ENCODE assay signal across 9 mouse cellular contexts in genomic region chr15:98789661-98790535, GRCm38 (mm10). TPM values are rescaled to one million over a fixed set of nuclear protein-coding genes. Genes with fewer than 3 reads are reported as not detected.
DNase-seq lines count a peak whose midpoint lies in the region; ATAC-seq lines count a peak whose summit lies in the region.
"Had no signal": no experiment of that assay in that cellular context is flagged by ENCODE, and none has a peak within 500 bp of the region (broad histone marks: within the 10 kb centered on the region; RNA-seq: fewer than 3 reads in every experiment).

Gene Wnt1, plus strand, starts transcription at chr15:98789857.

- H3K4me2 ChIP-seq in forebrain, embryonic 11.5 days (ENCODE audit: low read depth, low read length, severe bottlenecking) = 0 out of 2 replicates have a peak within 1 kb of the TSS, but pooled peaks have one; percentile 24
- no peak within 1 kb of the TSS for H3K4me2 ChIP-seq in forebrain, embryonic 15.5 days (replicated peaks)
- H3K4me2 ChIP-seq in heart, embryonic 16.5 days (ENCODE audit: low read depth, low read length) = peak within 1 kb of the TSS; percentile 61
- peak within 1 kb of the TSS; percentile 31 for H3K4me2 ChIP-seq in limb, embryonic 11.5 days (ENCODE audit: low read depth, severe bottlenecking)
- H3K4me2 ChIP-seq in midbrain, embryonic 15.5 days = peak within 1 kb of the TSS; percentile 21; the same call in 1 of the 2 replicates

- no peaks in the 10 kb centered on the region for H3K36me3 ChIP-seq in forebrain, embryonic 11.5 days (ENCODE audit: control insufficient read depth, insufficient read depth, low read length)
- H3K36me3 ChIP-seq in forebrain, embryonic 15.5 days = no peaks in the 10 kb centered on the region
- H3K36me3 ChIP-seq in heart, embryonic 16.5 days (ENCODE audit: control insufficient read depth, insufficient read depth) = no peaks in the 10 kb centered on the region
- peaks cover 3% of the 10 kb centered on the region; the same call in 1 of the 2 replicates for H3K36me3 ChIP-seq in limb, embryonic 11.5 days (ENCODE audit: control insufficient read depth, insufficient read depth, low read length)
- no peaks in the 10 kb centered on the region for H3K36me3 ChIP-seq in midbrain, embryonic 15.5 days (replicated peaks)
- H3K36me3 ChIP-seq: G1E had no signal

- H3K9me3 ChIP-seq in forebrain, embryonic 11.5 days (ENCODE audit: control insufficient read depth, low read length) = no peaks in the 10 kb centered on the region
- no peaks in the 10 kb centered on the region for H3K9me3 ChIP-seq in forebrain, embryonic 15.5 days
- H3K9me3 ChIP-seq in heart, embryonic 16.5 days (replicated peaks; ENCODE audit: control insufficient read depth, low read length) = 0 out of 2 replicates have a peak, but pooled peaks cover 4% of the 10 kb centered on the region
- H3K9me3 ChIP-seq in limb, embryonic 11.5 days (ENCODE audit: control insufficient read depth, low read length) = no peaks in the 10 kb centered on the region
- H3K9me3 ChIP-seq in midbrain, embryonic 15.5 days = no peaks in the 10 kb centered on the region

- H3K4me1 ChIP-seq in forebrain, embryonic 11.5 days (replicated peaks; ENCODE audit: control insufficient read depth, insufficient read depth, low read length) = peaks cover 6% of the 10 kb centered on the region; the same call in 1 of the 2 replicates
- peaks cover 18% of the 10 kb centered on the region for H3K4me1 ChIP-seq in forebrain, embryonic 15.5 days
- H3K4me1 ChIP-seq in heart, embryonic 16.5 days (ENCODE audit: control insufficient read depth, insufficient read depth, low read length) = peaks cover 27% of the 10 kb centered on the region
- H3K4me1 ChIP-seq in limb, embryonic 11.5 days (ENCODE audit: control insufficient read depth, insufficient read depth, low read length) = peaks cover 12% of the 10 kb centered on the region; the same call in 1 of the 2 replicates
- peaks cover 36% of the 10 kb centered on the region for H3K4me1 ChIP-seq in midbrain, embryonic 15.5 days

- no peak within 1 kb of the TSS for H3K27ac ChIP-seq in forebrain, embryonic 11.5 days (ENCODE audit: low read depth, low read length)
- H3K27ac ChIP-seq in forebrain, embryonic 15.5 days (replicated peaks) = no peak within 1 kb of the TSS
- no peak within 1 kb of the TSS for H3K27ac ChIP-seq in heart, embryonic 16.5 days (ENCODE audit: low read length)
- H3K27ac ChIP-seq in limb, embryonic 11.5 days (replicated peaks; ENCODE audit: low read depth, low read length) = no peak within 1 kb of the TSS
- no peak within 1 kb of the TSS for H3K27ac ChIP-seq in midbrain, embryonic 15.5 days

- H3K27me3 ChIP-seq in forebrain, embryonic 11.5 days (ENCODE audit: control insufficient read depth, insufficient read depth, low read length) = peaks cover 85% of the 10 kb centered on the region
- H3K27me3 ChIP-seq in forebrain, embryonic 15.5 days = peaks cover 95% of the 10 kb centered on the region
- peaks cover 82% of the 10 kb centered on the region for H3K27me3 ChIP-seq in heart, embryonic 16.5 days (ENCODE audit: control insufficient read depth, insufficient read depth, low read length)
- peaks cover 77% of the 10 kb centered on the region for H3K27me3 ChIP-seq in limb, embryonic 11.5 days (ENCODE audit: control insufficient read depth, insufficient read depth, low read length)
- peaks cover 96% of the 10 kb centered on the region for H3K27me3 ChIP-seq in midbrain, embryonic 15.5 days (replicated peaks)

- no peak within 1 kb of the TSS for H3K9ac ChIP-seq in forebrain, embryonic 11.5 days (ENCODE audit: low read length)
- no peak within 1 kb of the TSS for H3K9ac ChIP-seq in forebrain, embryonic 15.5 days (replicated peaks)
- 0 out of 2 replicates have a peak within 1 kb of the TSS, but pooled peaks have one; percentile 33 for H3K9ac ChIP-seq in heart, embryonic 16.5 days (ENCODE audit: low read length)
- no peak within 1 kb of the TSS for H3K9ac ChIP-seq in limb, embryonic 11.5 days (ENCODE audit: low read length)
- no peak within 1 kb of the TSS for H3K9ac ChIP-seq in midbrain, embryonic 15.5 days

- DNase-seq in forebrain, embryonic 11.5 days (ENCODE audit: low spot score) = peak; percentile 77
- peak; percentile 57 for DNase-seq in R1 (ENCODE audit: low read depth, low spot score)
- DNase-seq in limb, embryonic 11.5 days (ENCODE audit: low spot score) = peak; percentile 84
- peak; percentile 77 for DNase-seq in thymus, postnatal 14 days
- DNase-seq in frontal cortex, postnatal 14 days (ENCODE audit: low spot score in 2 of 2) = no peak

- WGBS in forebrain, embryonic 11.5 days = 1% methylated on average over 50 of the region's 51 CpGs
- WGBS in forebrain, embryonic 15.5 days = 2% methylated on average over 51 of the region's 51 CpGs
- 4% methylated on average over 51 of the region's 51 CpGs for WGBS in heart, embryonic 16.5 days
- WGBS in limb, embryonic 11.5 days = 4% methylated on average over 51 of the region's 51 CpGs
- 2% methylated on average over 49 of the region's 51 CpGs for WGBS in midbrain, embryonic 15.5 days

- peak; percentile 33; the same call in 1 of the 2 replicates for ATAC-seq in forebrain, embryonic 11.5 days (replicated peaks; ENCODE audit: low FRiP score)
- no peak for ATAC-seq in forebrain, embryonic 15.5 days (replicated peaks)
- no peak for ATAC-seq in heart, embryonic 16.5 days (replicated peaks; ENCODE audit: extremely low read depth, insufficient read depth, low FRiP score)
- ATAC-seq in limb, embryonic 11.5 days (ENCODE audit: insufficient number of reproducible peaks, low FRiP score, low TSS enrichment, low read depth) = no peak
- ATAC-seq in midbrain, embryonic 15.5 days (replicated peaks) = no peak

- H3K4me3 ChIP-seq in forebrain, embryonic 11.5 days (ENCODE audit: low read depth, low read length) = no peak within 1 kb of the TSS
- no peak within 1 kb of the TSS for H3K4me3 ChIP-seq in forebrain, embryonic 15.5 days
- H3K4me3 ChIP-seq in heart, embryonic 16.5 days (ENCODE audit: low read length) = peak within 1 kb of the TSS; percentile 48
- no peak within 1 kb of the TSS for H3K4me3 ChIP-seq in limb, embryonic 11.5 days (ENCODE audit: low read depth, low read length)
- H3K4me3 ChIP-seq in midbrain, embryonic 15.5 days = peak within 1 kb of the TSS; percentile 17

RNA-seq across cellular contexts. Expression of gene Wnt1, which starts in this region (rescaled TPM):
- 0.47 and 0.68 TPM in 2 replicates for polyA plus RNA-seq in forebrain, embryonic 11.5 days (2014; fragmentation: Nextera tagmentation; extraction: Ambion mirVana)
- 0.19 and 0.25 TPM in 2 replicates for polyA plus RNA-seq in forebrain, embryonic 15.5 days (2015; fragmentation: Nextera tagmentation; extraction: Ambion mirVana)
- polyA plus RNA-seq in heart, embryonic 16.5 days (2015; fragmentation: Nextera tagmentation; extraction: Ambion mirVana) = not detected in 2 replicates
- polyA plus RNA-seq in limb, embryonic 11.5 days (2014; fragmentation: Nextera tagmentation; extraction: Ambion mirVana) = not detected in 2 replicates
- 2.0 and 2.9 TPM in 2 replicates for polyA plus RNA-seq in midbrain, embryonic 15.5 days (2015; fragmentation: Nextera tagmentation; extraction: Ambion mirVana)
- polyA plus RNA-seq: G1E had no signal

Comparison
In these comparisons a context has a peak if more than half of its experiments do, and no peak if none do; other contexts are left out.
1. Peak in DNase-seq, ATAC-seq and H3K4me2 ChIP-seq in forebrain, embryonic 11.5 days; RNA of the gene not detected or under 1 TPM.
2. Peak in DNase-seq and H3K4me2 ChIP-seq in limb, embryonic 11.5 days; RNA of the gene not detected or under 1 TPM.
3. DNase-seq: peak in R1 (single experiment) and thymus, postnatal 14 days (single experiment); none in frontal cortex, postnatal 14 days (0 of 2).
4. H3K4me3 ChIP-seq: peak in heart, embryonic 16.5 days (single experiment) and midbrain, embryonic 15.5 days (single experiment); none in forebrain, embryonic 11.5 days (single experiment), forebrain, embryonic 15.5 days (single experiment) and limb, embryonic 11.5 days (single experiment).